Mouse (Mus musculus): ENCODE data around the gene Arhgap5.

- TF ChIP-seq POLR2A (IDR thresholded peaks at IDR 0.05; ENCODE audit: low read depth, low read length): no peak
- no peak for TF ChIP-seq CTCF (conservative IDR thresholded peaks at IDR 0.05; ENCODE audit: insufficient read depth, insufficient read length, low read depth, low read length)
Measured at GRCm38 (mm10) chr12:52480851-52481250, 22.9 kb upstream of the Arhgap5 start.

Measured in kidney, adult 2 months (tissue).